Mouse (Mus musculus) heart, embryonic 16.5 days (tissue): Measurements from ENCODE around the gene Cop1. TPM values are rescaled to one million over a fixed set of nuclear protein-coding genes. Genes with fewer than 3 reads are reported as not detected.
A peak's percentile ranks its signal among the peaks of the same experiment; 100 is the strongest.

Source experiments
- ATAC-seq: fragments of 200-750 bp; cut with Nextera tagmentation; replicated peaks from 2 replicates; pipeline ENCODE4 v1.8.0; 2017; ENCODE audit warnings: moderate number of reproducible peaks; ENCODE audit not compliant: insufficient read depth, low FRiP score; ENCODE audit errors: extremely low read depth
- H3K27ac ChIP-seq: fragments of 300-500 bp; sonication (generic); 2 replicates; pipeline ENCODE4 v1.5.1; 2014; ENCODE audit warnings: mild to moderate bottlenecking, low read length, control low read depth, moderate library complexity
- H3K27me3 ChIP-seq: fragments of 300-500 bp; sonication (generic); 2 replicates; pipeline ENCODE4 v1.6.1; 2014; ENCODE audit warnings: low read length, mixed read lengths; ENCODE audit not compliant: control insufficient read depth, insufficient read depth
- H3K36me3 ChIP-seq: fragments of 300-500 bp; sonication (generic); 2 replicates; pipeline ENCODE4 v1.6.1; 2014; ENCODE audit not compliant: control insufficient read depth, insufficient read depth
- H3K4me1 ChIP-seq: fragments of 300-500 bp; sonication (generic); 2 replicates; pipeline ENCODE4 v1.6.1; 2014; ENCODE audit warnings: low read length, mixed read lengths; ENCODE audit not compliant: control insufficient read depth, insufficient read depth
- H3K4me2 ChIP-seq: fragments of 300-500 bp; sonication (generic); 2 replicates; pipeline ENCODE4 v1.6.1; 2014; ENCODE audit warnings: low read depth, mild to moderate bottlenecking, control low read depth, low read length
- H3K4me3 ChIP-seq: fragments of 300-500 bp; sonication (generic); 2 replicates; pipeline ENCODE4 v1.5.1; 2014; ENCODE audit warnings: mild to moderate bottlenecking, control low read depth, low read length
- H3K9ac ChIP-seq: fragments of 300-500 bp; sonication (generic); 2 replicates; pipeline ENCODE4 v1.6.1; 2014; ENCODE audit warnings: low read length, control low read depth
- H3K9me3 ChIP-seq: fragments of 300-500 bp; sonication (generic); replicated peaks from 2 replicates; pipeline ENCODE4 v1.6.1; 2016; ENCODE audit warnings: low read length; ENCODE audit not compliant: control insufficient read depth
- WGBS: fragments of 180-500 bp; shearing (Covaris S2); extraction: QIAGEN DNeasy Blood & Tissue Kit; methylation state at CpG from one replicate; pipeline ENCODE4 v1.1.7; 2014; 5-methylcytosine and 5-hydroxymethylcytosine counted together
- microRNA-seq: library from miRNA; unstranded; fragments of <30 nt; microRNA quantifications from one replicate; pipeline ENCODE4, GENCODE M21; 2017
- polyA plus RNA-seq: library from polyadenylated mRNA; unstranded; fragments of >200 nt; fragmentation: Nextera tagmentation; extraction: Ambion mirVana; gene quantifications from 2 replicates; pipeline ENCODE4 v1.2.1, GENCODE M21; 2015

Cop1 gene
- polyA plus RNA-seq, 1 experiment from 2014 or later, result 7.9 TPM

DNA sequence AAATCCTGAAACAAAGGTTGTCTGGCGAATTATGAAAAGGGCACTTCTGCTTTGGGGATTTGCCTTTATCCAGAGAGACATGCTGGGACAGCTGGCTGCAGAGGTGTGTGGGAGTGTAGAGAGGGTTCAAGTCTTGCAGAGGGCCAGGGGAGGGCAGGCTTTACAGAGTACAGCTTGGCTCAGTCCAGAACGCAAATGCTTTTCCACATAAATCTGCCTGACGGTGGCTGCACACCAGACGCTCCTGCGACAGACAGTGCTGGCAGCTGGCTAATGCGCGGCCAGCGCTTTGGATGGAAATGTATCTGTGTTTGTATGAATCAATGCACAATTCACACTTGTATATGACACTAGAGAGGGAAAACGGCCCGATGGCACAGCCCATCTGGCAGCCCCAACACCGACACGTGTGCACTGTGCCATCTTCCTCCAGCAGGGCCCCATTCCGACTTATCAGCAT lies 156.5 kb downstream of the Cop1 start:
- Histone ChIP-seq H3K9me3 (no peaks in the 10 kb centered on the region), H3K27ac (no peak overlapping the region), H3K4me1 (no peaks in the 10 kb centered on the region), H3K27me3 (no peaks in the 10 kb centered on the region), H3K36me3 (no peaks in the 10 kb centered on the region), H3K4me3 (no peak overlapping the region), H3K9ac (no peak overlapping the region), H3K4me2 (no peak overlapping the region)
- no peak for ATAC-seq
- WGBS, result 85% methylated on average over 13 of the region's 13 CpGs

DNA sequence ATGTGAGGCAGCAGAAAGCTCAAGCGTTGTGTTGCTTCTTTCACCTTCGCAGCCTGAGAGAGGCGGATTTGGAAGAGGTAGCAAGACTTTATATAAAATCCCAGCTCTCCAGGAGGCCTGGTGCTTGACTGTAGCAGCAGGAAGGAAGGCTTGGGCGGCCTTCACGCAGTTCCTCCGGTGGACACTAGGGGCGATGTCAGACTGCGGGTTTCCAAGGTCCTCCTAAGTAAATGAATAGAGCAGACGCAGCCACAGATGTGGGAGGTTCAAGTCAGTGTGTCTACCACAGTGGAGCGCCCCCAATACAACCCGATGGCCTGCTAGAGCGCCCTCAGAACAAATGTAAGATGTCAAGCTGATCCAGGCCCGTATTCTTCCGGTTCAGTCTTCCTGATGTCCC lies 157.9 kb downstream of the Cop1 start:
- Histone ChIP-seq H3K4me3 (no peak overlapping the region), H3K27ac (no peak overlapping the region), H3K27me3 (no peaks in the 10 kb centered on the region), H3K9me3 (no peaks in the 10 kb centered on the region), H3K9ac (no peak overlapping the region), H3K4me2 (no peak overlapping the region), H3K4me1 (no peaks in the 10 kb centered on the region), H3K36me3 (no peaks in the 10 kb centered on the region)
- no peak for ATAC-seq
- 19% methylated on average over 14 of the region's 14 CpGs for WGBS

DNA sequence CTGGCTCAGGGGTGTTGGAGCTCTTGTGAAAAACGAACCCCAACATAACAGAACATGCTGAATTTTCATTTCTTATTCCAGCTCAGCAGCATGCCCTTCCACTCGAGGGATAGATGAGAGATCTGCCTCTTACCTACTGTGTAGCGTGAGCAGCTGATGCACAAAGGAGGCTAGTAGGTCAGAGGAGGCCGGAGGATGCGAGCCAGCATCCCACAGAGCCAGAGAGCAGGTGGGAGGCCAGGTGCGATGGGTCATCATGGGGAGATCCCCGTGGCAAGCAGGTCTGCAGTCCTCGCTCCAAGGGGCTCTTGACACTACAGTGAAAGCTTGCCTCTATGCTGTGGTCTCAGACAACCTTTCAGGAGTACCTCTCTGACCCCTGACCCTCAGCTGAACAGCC lies 160.5 kb downstream of the Cop1 start:
- H3K4me2 ChIP-seq, result no peak overlapping the region
- no peak overlapping the region for H3K27ac ChIP-seq
- H3K27me3 ChIP-seq, result no peaks in the 10 kb centered on the region
- H3K9ac ChIP-seq, result no peak overlapping the region
- 60% methylated on average over 8 of the region's 8 CpGs for WGBS
- H3K4me3 ChIP-seq, result no peak overlapping the region
- ATAC-seq, result no peak
- no peaks in the 10 kb centered on the region for H3K36me3 ChIP-seq
- no peaks in the 10 kb centered on the region for H3K9me3 ChIP-seq
- H3K4me1 ChIP-seq, result no peaks in the 10 kb centered on the region

DNA sequence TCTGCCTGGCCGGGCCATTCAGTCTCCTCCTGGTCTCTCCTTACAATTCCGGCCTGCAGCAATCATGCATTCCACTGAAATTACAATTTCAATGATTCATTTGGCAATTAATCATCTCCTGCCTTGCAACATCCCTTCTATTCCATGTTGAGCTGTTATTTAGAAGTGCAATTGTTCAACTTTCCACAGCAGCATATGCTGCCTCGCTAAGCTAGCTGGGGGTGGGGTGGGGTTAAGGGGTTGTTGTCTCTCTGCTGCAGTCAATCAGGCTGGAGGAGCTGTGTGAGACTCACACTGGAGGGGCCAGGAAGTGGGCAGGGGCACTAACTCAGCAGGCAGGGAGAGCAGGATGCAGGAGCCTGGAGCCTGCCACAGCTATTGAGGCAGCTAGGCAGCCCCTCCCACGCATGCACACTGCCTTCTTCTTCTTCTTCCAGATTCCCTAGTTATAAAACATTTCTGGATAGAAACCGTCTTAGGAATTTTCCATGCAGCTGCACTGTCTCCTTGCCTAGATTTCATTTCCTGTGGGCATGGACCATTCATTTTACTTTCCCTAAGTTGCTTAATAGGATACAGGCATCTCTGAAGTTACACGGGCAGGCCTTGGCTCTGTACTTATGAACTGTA lies 161.1 kb downstream of the Cop1 start:
- Histone ChIP-seq H3K4me2 (no peak overlapping the region), H3K4me1 (no peaks in the 10 kb centered on the region), H3K9ac (no peak overlapping the region), H3K4me3 (no peak overlapping the region), H3K9me3 (no peaks in the 10 kb centered on the region), H3K27ac (no peak overlapping the region), H3K27me3 (no peaks in the 10 kb centered on the region), H3K36me3 (no peaks in the 10 kb centered on the region)
- ATAC-seq, result no peak
- WGBS, result 43% methylated on average over 6 of the region's 6 CpGs

DNA sequence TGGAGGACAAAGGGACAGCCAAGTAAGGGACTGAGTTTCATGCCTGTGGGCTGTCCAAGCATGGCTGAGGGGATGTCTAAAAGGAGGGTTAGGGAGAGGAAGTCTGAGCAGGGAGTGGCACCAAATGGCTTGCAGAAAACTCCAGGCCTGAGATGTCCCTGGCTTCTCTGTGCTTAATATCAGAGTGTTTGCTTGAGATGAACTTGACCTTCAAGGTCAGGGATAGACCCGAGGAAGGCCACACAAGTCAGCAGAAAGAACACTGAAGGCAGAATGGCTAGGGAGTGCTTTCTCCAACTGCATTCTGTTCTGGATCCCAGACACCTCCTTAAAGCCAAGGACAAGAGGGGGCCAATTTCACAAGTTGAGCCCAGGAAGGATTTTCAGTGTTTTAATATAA lies 161.8 kb downstream of the Cop1 start:
- no peak for ATAC-seq
- WGBS, result 47% methylated on average over 1 of the region's 1 CpGs
- Histone ChIP-seq H3K27me3 (no peaks in the 10 kb centered on the region), H3K36me3 (no peaks in the 10 kb centered on the region), H3K9ac (no peak overlapping the region), H3K4me1 (no peaks in the 10 kb centered on the region), H3K9me3 (no peaks in the 10 kb centered on the region), H3K4me3 (no peak overlapping the region), H3K4me2 (no peak overlapping the region), H3K27ac (no peak overlapping the region)

DNA sequence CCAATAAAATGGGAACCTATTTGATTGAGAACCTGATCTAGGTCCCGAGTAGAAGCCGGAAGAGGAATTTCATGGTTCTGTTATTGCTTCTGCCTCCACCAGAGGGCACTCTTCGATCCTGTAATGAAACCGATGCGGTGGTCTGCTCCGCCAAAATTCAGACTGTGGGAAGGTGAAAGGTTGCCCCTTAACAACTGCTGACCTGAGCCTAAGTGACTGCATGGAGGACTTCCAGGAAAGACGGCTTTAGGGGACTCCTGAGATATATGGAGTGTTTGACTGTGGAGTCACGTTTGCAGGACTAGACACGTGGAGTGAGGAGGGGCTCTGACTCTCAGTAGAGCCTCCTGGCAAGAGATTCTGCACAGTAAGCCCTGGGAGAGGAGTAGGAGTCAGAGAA lies 164.4 kb downstream of the Cop1 start:
- ATAC-seq, result no peak
- no peak overlapping the region for H3K27ac ChIP-seq
- H3K9ac ChIP-seq, result no peak overlapping the region
- 9% methylated on average over 9 of the region's 9 CpGs for WGBS
- no peaks in the 10 kb centered on the region for H3K9me3 ChIP-seq
- H3K36me3 ChIP-seq, result no peaks in the 10 kb centered on the region
- no peaks in the 10 kb centered on the region for H3K27me3 ChIP-seq
- H3K4me2 ChIP-seq, result peak overlapping the region; percentile 58
- H3K4me3 ChIP-seq, result peak overlapping the region; percentile 23
- no peaks in the 10 kb centered on the region for H3K4me1 ChIP-seq

Small RNAs within 50 kb of the gene (microRNA-seq; reads per million reads assigned to microRNA genes)
- gene Mir1843b, result 27.3 reads per million, percentile 38 among the genes with 10 or more reads in this experiment
